Mouse (Mus musculus): Measurements from ENCODE around the gene Dnpep.

Gene Dnpep

DNA sequence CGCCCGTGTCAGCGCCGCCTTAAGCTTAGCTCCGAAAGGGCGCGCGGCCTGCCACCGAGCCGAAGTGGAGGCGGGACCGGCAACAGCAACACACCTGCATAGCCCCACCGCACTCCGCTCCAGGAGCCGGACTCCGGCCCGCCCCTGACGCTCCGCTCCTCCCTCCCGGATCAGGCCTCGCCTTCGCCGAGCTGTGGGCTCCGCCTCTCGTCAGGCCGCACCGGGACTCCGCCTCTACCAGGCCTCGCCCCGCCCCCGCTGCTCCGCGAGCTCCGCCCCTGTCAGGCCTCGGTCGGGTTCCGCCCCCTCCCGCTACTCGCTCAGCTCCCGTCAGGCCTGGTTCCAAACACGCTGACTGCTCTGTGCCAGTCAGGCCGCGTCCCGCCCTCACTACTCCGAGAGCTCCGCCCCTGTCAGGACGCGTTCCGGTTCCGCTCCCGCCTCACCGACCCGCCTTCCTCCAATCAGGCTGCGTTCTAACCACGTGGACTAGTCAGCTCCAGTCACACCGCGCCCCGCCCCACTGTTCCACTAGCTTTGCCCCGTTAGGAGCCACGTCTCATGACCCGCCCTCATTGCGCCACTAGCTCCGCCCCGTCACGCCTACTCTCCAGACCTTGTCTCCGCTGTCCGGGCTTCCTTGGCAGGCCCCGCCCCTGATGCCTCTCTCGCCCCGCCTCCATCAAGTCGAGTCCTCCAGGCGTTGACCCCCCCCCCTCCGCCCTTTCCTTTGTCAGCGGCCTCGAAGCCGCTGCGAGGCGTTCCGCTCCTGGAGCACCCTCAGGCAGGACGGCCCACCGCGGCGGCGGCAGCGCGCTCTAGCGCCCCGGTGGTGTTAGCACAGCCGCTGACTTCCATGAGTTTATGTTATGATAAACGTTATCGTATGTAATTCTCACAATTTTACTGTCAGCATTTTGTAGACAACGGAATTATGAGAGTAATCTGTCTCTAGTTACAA lies at the start of gene Dnpep:
Dnpep (minus strand) TSS at position 750 of the 961 bp plus-strand sequence.
- DNase-seq (ENCODE audit: low spot score in 2 of 2), result peak; percentile 100

DNA sequence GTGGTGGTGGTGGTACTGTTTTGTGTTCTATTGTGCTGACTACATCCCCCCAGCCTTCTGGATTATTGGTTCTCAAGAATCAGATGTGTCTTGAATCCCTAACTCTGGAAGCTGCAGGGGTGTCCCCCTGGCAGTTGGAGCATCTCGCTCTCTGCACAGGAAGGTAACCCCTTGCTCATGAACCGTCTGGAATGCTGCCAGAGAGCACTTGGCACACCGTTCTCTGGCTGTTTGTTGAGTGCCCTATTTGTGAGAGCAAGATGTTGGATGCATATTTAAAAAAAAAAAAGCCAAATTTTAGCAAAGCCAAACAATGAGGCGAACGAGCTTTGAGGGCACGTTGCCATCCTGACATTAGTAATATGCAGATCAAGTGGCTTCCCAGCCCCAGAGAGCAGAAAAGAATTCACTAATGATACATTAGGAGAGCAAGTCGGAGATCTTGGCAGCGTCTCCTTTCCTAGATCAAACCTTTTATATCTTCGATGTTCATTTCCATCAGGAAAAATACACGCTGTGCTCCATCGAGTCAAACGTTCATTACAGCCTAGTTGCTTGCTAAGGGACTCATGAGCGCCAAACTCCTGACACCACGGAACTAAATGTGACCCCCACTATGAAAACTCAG lies 47.8 kb upstream of the Dnpep start:
- DNase-seq (ENCODE audit: low spot score in 2 of 2), result no peak

GRCm38 (mm10) chr1:75363868-75364267 lies 46.1 kb upstream of the Dnpep start:
- DNase-seq (ENCODE audit: low spot score in 2 of 2), result no peak

GRCm38 (mm10) chr1:75361750-75362149 lies 44.0 kb upstream of the Dnpep start:
- DNase-seq (ENCODE audit: low spot score in 2 of 2), result no peak

GRCm38 (mm10) chr1:75361123-75361522 lies 43.3 kb upstream of the Dnpep start:
- DNase-seq (ENCODE audit: low spot score in 2 of 2), result no peak

DNA sequence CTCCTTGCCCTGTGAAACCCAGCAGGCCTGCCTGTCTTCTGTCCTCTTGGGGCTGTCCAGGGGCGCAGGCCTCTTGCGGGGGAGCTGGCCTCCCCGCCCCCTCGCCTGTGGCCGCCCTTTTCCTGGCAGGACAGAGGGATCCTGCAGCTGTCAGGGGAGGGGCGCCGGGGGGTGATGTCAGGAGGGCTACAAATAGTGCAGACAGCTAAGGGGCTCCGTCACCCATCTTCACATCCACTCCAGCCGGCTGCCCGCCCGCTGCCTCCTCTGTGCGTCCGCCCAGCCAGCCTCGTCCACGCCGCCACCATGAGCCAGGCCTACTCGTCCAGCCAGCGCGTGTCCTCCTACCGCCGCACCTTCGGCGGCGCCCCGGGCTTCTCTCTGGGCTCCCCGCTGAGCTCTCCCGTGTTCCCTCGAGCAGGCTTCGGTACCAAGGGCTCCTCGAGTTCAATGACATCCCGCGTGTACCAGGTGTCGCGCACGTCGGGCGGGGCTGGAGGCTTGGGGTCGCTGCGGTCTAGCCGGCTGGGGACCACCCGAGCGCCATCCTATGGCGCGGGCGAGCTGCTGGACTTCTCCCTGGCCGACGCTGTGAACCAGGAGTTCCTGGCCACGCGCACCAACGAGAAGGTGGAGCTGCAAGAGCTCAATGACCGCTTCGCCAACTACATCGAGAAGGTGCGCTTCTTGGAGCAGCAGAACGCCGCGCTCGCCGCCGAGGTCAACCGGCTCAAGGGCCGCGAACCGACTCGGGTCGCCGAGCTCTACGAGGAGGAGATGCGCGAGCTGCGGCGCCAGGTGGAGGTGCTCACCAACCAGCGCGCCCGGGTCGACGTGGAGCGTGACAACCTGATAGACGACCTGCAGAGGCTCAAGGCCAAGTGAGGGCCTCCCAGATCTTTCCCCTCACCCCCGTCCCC lies 42.6 kb upstream of the Dnpep start, which contains the start of gene Des:
Des (plus strand) TSS at position 218 of the 920 bp plus-strand sequence.
- DNase-seq (ENCODE audit: low spot score in 2 of 2), result peak; percentile 77 to 81

DNA sequence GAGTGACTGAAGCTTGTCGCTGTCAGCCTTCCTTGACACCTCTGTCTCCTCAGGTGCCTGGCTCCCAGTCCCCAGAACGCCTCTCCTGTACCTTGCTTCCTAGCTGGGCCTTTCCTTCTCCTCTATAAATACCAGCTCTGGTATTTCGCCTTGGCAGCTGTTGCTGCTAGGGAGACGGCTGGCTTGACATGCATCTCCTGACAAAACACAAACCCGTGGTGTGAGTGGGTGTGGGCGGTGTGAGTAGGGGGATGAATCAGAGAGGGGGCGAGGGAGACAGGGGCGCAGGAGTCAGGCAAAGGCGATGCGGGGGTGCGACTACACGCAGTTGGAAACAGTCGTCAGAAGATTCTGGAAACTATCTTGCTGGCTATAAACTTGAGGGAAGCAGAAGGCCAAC lies 41.6 kb upstream of the Dnpep start:
- DNase-seq (ENCODE audit: low spot score in 2 of 2), result no peak

DNA sequence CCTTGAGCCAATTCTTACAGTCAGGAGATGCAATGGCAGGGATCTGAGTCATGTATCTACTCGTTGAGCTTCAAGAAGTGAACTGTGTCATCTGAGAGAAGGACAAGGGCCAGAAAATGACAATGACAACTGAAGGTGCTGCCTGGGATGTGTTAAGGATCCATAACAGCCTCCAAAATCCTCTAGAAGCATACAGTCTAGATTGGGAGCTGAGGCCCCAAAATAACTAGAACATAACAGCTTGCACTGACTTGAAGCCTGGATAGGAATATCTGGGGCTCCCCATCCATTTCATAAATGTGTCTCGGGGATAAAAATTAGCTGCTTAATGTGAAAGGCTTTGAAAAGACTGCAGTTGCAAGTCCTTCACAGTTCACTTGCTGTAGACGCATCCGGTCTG lies 40.2 kb upstream of the Dnpep start:
- no peak for DNase-seq (ENCODE audit: low spot score in 2 of 2)

DNA sequence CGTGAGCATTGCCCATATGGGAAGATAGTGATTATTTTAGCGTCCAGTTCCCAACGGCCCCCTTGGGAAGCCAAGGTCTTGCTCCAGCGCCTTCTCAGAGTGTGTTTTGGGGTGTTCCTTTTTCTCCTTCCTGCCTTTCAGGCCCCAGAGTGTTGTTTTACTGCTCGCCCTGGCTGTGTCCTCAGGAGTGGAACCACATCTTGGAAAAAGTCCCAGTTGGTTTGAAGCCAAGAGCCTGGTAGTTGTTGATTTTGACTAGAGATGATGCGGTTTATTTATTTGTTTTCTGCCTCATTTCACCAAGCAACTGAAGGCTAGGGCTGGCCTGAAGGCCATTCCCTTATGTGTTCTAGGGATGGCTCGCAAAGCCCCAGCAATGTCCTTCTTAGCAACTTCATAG lies 39.5 kb upstream of the Dnpep start:
- no peak for DNase-seq (ENCODE audit: low spot score in 2 of 2)

- no peak for DNase-seq (ENCODE audit: low spot score in 2 of 2)
Observed at GRCm38 (mm10) chr1:75349275-75349674, 31.5 kb upstream of the Dnpep start.

DNA sequence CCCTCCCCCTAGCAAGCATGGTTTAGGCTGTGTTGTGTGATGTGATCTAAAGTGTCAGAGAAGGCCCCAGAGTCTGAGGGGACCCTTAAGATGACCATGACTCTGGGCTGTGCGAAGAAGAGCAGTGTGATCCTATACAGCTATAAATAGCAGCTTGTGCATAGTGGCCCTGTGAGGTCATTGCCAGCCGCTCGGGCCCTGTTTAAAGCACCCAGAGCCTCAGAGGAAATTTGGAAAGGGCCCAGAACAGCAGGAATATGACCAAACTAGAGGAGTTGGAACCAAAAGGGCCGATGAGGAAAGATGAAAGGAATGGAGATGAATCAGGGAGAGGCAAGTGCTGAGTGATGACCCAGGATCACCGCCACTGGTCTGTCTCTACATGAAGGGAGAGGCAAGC lies 29.5 kb upstream of the Dnpep start:
- peak in 1 of 2 experiments; percentile 54 for DNase-seq (ENCODE audit: low spot score in 2 of 2)

- DNase-seq (ENCODE audit: low spot score in 2 of 2), result peak in 1 of 2 experiments; percentile 58
Observed at GRCm38 (mm10) chr1:75345036-75345935, 27.5 kb upstream of the Dnpep start.

DNA sequence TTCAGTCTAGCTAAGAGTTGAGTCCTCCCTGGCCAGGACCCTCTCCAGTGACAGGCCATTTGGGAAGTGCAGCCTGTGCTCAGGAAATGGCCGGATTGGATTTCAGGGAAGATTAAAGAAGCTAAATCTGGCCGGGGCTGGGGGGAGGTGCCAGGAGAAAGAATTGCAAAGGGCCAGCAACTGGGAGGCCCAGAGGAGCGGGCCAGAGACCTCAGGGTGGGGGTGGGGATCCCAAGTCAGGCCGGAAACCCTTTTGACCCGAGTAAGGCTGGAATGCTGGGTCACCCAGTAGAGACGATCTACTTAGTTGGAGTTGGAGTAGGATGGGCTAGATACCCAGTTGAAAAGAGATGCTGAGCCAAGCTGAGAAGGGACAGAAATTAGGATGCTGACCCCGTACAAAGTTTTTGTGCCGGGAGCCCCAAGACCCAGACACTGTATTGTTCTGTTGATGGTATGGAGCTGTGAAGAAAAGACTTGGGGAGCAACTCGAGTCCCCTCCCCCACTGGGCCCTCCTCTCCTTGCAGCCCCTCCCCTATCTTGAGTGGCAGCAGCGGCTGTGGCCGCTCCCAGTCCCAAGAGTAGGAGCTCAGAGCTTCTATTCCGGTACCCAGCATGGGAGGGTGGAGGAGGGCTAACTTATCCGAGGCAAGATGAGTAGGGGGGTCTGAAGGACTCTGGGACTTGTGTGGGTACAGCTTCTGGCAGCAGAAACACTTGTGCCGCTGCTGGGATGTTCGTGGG lies 26.7 kb upstream of the Dnpep start:
- DNase-seq (ENCODE audit: low spot score in 2 of 2), result peak in 1 of 2 experiments; percentile 59

DNA sequence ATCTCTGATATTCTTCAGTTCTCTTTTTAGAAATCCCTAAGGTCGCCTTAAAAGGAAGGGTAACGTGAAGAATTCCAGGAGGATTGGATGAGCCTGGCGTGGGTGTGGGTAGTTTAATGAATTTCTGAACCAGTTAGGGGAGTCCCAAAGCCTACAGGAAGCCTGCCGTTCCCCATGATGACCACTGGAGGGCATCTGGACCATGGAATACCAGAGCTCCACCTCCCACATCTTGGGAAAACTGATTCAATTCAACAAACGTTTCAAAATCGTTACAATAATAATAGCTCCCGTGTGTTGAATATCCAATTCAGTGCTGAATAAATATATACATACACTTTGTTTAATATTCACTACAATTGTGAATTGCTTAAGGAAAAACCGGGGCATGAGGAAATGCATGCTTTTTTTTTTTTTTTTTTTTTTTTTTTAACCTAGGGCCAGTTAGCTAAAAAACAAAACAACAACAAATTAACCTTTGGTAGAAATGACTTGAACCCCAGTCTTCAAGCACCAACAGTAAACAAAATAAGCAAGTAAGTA lies 25.2 kb upstream of the Dnpep start:
- DNase-seq (ENCODE audit: low spot score in 2 of 2), result peak in 1 of 2 experiments; percentile 73

- DNase-seq (ENCODE audit: low spot score in 2 of 2), result peak in 1 of 2 experiments; percentile 40
Observed at GRCm38 (mm10) chr1:75340519-75340918, 22.7 kb upstream of the Dnpep start.

- peak in 1 of 2 experiments; percentile 57 for DNase-seq (ENCODE audit: low spot score in 2 of 2)
Observed at GRCm38 (mm10) chr1:75339337-75339736, 21.5 kb upstream of the Dnpep start.

DNA sequence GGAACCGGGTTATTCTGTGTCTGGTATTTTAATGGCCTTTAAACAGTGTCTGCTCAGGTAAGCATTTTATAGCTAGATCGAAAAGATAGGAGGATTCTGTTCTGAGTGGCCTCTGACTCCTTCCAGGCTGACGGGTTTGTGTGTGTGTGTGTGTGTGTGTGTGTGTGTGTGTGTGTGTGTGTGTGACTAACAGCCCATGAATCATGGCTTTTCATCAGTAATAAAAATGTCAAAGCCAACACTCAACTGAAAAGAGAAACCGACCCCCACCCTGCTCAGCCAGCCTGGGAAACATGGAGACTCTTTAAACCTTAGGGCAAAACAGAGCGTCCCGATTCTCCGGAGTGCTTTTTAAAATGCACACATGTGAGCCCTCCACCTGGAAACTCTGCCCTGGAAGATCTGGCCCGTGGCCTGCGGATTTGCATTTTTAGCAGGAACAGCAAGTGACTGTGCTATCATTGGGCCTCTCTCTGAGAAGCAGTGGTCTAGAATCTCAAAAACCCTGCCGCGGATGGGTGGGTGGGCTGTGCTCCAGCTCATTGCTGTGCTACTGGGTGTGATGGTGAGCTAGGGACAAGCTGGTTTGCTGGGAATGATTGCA lies 20.4 kb upstream of the Dnpep start:
- DNase-seq (ENCODE audit: low spot score in 2 of 2), result peak in 1 of 2 experiments; percentile 57

DNA sequence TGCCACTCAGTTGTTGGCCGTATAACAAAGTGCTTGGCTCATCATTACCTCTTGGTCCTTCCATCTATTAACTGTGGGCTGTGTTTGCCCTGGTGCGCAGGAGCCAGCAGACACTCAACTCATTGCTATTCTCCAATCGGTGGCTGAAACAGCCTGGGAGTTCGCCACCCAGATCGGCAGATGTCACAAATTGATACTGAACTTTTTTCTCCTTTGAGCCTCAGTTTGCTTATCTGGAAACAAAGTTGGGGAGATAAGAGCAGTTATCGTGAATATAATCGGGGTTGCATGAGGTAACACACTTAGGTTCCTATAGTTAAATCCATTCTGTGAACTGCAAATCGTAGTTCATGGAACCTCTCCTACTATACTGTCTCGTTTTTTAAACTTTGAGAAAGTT lies 19.3 kb upstream of the Dnpep start:
- peak in 1 of 2 experiments; percentile 44 for DNase-seq (ENCODE audit: low spot score in 2 of 2)

DNA sequence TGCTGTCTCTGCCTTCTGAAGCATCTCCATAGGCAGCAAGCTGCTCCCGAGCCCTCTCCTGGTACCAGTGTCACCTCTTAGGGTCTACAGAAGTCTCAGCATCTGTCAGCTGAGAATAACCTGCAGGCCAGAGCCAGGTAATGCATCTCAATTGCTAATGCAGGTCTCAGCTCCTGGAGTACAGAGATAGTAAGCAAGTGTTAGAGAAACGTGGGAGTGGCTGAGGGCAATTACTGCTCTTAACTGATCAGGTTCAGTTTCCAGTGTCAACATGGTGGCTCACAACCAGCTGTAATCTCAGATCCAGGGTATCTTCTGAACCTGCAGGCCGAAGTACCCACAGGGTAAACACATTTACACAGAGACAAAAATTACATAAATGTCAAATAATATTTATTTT lies 18.7 kb upstream of the Dnpep start:
- peak in 1 of 2 experiments; percentile 42 for DNase-seq (ENCODE audit: low spot score in 2 of 2)

All from urinary bladder, postnatal 4 days (tissue).